Mouse (Mus musculus): ENCODE results near the gene Ttc28. TPM values are rescaled to one million over a fixed set of nuclear protein-coding genes. Genes with fewer than 3 reads are reported as not detected.
A peak's percentile ranks its signal among the peaks of the same experiment; 100 is the strongest.

Gene Ttc28
- polyA plus RNA-seq, 1 experiment from 2014 or later: 12.9 TPM

- Histone ChIP-seq H3K9me3 (ENCODE audit: control insufficient read depth, low read length) (no peaks in the 10 kb centered on the region), H3K9ac (ENCODE audit: low read length) (peak within 1 kb of the TSS; percentile 79), H3K27me3 (ENCODE audit: control insufficient read depth, insufficient read depth, low read length) (no peaks in the 10 kb centered on the region), H3K4me3 (ENCODE audit: low read depth, low read length) (peak within 1 kb of the TSS; percentile 98), H3K36me3 (ENCODE audit: control insufficient read depth, insufficient read depth, low read length) (no peaks in the 10 kb centered on the region; the same call in 1 of the 2 replicates), H3K4me2 (ENCODE audit: low read depth, severe bottlenecking) (peak within 1 kb of the TSS; percentile 71), H3K27ac (replicated peaks; ENCODE audit: low read depth, low read length) (peak within 1 kb of the TSS; percentile 72), H3K4me1 (ENCODE audit: control insufficient read depth, insufficient read depth, low read length) (peaks cover 10% of the 10 kb centered on the region)
- ATAC-seq (ENCODE audit: insufficient number of reproducible peaks, low FRiP score, low TSS enrichment, low read depth) (peak; percentile 97), DNase-seq (ENCODE audit: low spot score) (peak; percentile 99)
- under 1% methylated on average over 73 of the region's 78 CpGs for WGBS
Measured at GRCm38 (mm10) chr5:111330417-111331098, 451.0 kb downstream of the Ttc28 start, which contains the start of gene Pitpnb. Gene Pitpnb, plus strand, starts transcription at chr5:111330763.

DNA sequence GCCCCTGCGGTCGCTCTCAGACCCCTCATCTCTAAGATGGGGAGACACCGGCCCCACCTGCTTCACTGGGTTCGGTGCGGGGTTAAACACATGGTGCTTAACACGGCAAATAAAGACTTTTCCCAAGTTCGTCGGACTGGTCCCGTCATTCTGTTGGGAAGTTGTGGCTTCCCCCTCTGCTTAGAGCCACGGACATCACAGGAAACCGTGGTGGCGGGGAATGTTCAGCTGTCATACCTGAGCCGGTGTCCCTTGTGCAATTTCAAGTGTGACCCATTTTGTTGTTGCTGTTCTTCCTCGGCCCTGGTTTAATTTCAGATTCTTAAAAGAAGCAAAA is 451.5 kb downstream of the Ttc28 start:
- ATAC-seq (ENCODE audit: insufficient number of reproducible peaks, low FRiP score, low TSS enrichment, low read depth): no peak; the same call in 1 of the 2 replicates
- Histone ChIP-seq H3K36me3 (ENCODE audit: control insufficient read depth, insufficient read depth, low read length) (no peaks in the 10 kb centered on the region; the same call in 1 of the 2 replicates), H3K9ac (ENCODE audit: low read length) (peak overlapping the region; percentile 76), H3K4me3 (ENCODE audit: low read depth, low read length) (peak overlapping the region; percentile 98), H3K9me3 (ENCODE audit: control insufficient read depth, low read length) (no peaks in the 10 kb centered on the region), H3K27me3 (ENCODE audit: control insufficient read depth, insufficient read depth, low read length) (no peaks in the 10 kb centered on the region), H3K4me2 (ENCODE audit: low read depth, severe bottlenecking) (peak overlapping the region; percentile 71), H3K4me1 (ENCODE audit: control insufficient read depth, insufficient read depth, low read length) (peaks cover 10% of the 10 kb centered on the region), H3K27ac (replicated peaks; ENCODE audit: low read depth, low read length) (peak overlapping the region; percentile 72; the same call in 1 of the 2 replicates)
- no peak for DNase-seq (ENCODE audit: low spot score)
- under 1% methylated on average over 14 of the region's 14 CpGs for WGBS

GRCm38 (mm10) chr5:111335939-111336691 is 456.5 kb downstream of the Ttc28 start:
- H3K4me3 ChIP-seq (ENCODE audit: low read depth, low read length): no peak overlapping the region
- no peak for DNase-seq (ENCODE audit: low spot score)

More at GRCm38 (mm10) chr5:111335939-111336691, 456.5 kb downstream of the Ttc28 start:
- Histone ChIP-seq H3K27me3 (ENCODE audit: control insufficient read depth, insufficient read depth, low read length) (no peaks in the 10 kb centered on the region), H3K9me3 (ENCODE audit: control insufficient read depth, low read length) (no peaks in the 10 kb centered on the region), H3K4me1 (ENCODE audit: control insufficient read depth, insufficient read depth, low read length) (peaks cover 10% of the 10 kb centered on the region), H3K27ac (replicated peaks; ENCODE audit: low read depth, low read length) (no peak overlapping the region), H3K36me3 (ENCODE audit: control insufficient read depth, insufficient read depth, low read length) (peaks cover 6% of the 10 kb centered on the region), H3K9ac (ENCODE audit: low read length) (no peak overlapping the region), H3K4me2 (ENCODE audit: low read depth, severe bottlenecking) (no peak overlapping the region)
- 79% methylated on average over 8 of the region's 8 CpGs for WGBS
- ATAC-seq (ENCODE audit: insufficient number of reproducible peaks, low FRiP score, low TSS enrichment, low read depth): no peak

MicroRNAs within 50 kb of the gene (microRNA counts, 519-probe panel; counts per million panel counts)
- microRNA mmu-miR-701: 1,257 counts per million, percentile 5 among the panel's probes with 10 or more counts

Small RNAs within 50 kb of the gene (microRNA-seq; reads per million reads assigned to microRNA genes)
- 106 reads per million, percentile 49 among the genes with 10 or more reads in this experiment for gene Mir701

Other genes starting within 250 kb of the Ttc28 start
- gene Noc4l, start 226.4 kb upstream of the Ttc28 start, polyA plus RNA-seq (2014; fragmentation: Nextera tagmentation; extraction: Ambion mirVana): 68.8 and 72.3 TPM in 2 replicates
- gene Ddx51, start 226.4 kb upstream of the Ttc28 start, polyA plus RNA-seq (2014; fragmentation: Nextera tagmentation; extraction: Ambion mirVana): 36.8 and 45.8 TPM in 2 replicates
- 45.6 and 51.7 TPM in 2 replicates for gene Ep400, start 109.1 kb upstream of the Ttc28 start, polyA plus RNA-seq (2014; fragmentation: Nextera tagmentation; extraction: Ambion mirVana)
- 20.9 and 24.0 TPM in 2 replicates for gene Pus1, start 99.1 kb upstream of the Ttc28 start, polyA plus RNA-seq (2014; fragmentation: Nextera tagmentation; extraction: Ambion mirVana)
- 37.8 and 42.2 TPM in 2 replicates for gene Ulk1, start 69.7 kb upstream of the Ttc28 start, polyA plus RNA-seq (2014; fragmentation: Nextera tagmentation; extraction: Ambion mirVana)
- 25.8 and 27.8 TPM in 2 replicates for gene Hscb, start 40.0 kb upstream of the Ttc28 start, polyA plus RNA-seq (2014; fragmentation: Nextera tagmentation; extraction: Ambion mirVana)
- 29.3 and 30.5 TPM in 2 replicates for gene Chek2, start 39.8 kb upstream of the Ttc28 start, polyA plus RNA-seq (2014; fragmentation: Nextera tagmentation; extraction: Ambion mirVana)